Mouse (Mus musculus): Measurements from ENCODE around the gene Rem1.

Gene Rem1

DNA sequence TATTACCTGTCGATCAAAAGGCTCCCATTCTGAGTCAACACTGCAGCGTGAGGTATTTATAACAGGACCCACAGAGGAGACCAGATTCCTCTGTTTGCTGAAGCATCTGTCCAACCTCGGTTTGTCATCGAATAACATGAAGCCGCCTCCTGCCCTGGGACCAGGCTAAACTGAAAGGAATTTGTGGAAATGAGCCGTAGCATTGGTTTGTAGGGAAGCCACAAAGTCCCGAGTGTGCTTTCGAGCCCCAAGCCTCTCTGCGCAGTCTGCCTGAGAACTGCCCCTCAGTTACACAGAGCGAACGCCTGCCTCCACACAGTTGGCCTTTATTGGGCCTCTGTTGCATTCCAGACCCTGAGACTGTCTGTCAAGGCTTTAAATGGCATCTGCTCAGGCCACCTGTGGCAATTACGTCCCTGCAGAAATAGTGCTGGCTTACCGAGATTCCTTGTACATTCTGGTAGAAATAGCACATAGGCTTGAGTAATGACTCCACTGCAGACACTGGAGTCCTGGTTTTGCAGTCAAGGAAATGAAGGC lies 48.6 kb downstream of the Rem1 start:
- DNase-seq (ENCODE audit: low spot score in 2 of 2): no peak

DNA sequence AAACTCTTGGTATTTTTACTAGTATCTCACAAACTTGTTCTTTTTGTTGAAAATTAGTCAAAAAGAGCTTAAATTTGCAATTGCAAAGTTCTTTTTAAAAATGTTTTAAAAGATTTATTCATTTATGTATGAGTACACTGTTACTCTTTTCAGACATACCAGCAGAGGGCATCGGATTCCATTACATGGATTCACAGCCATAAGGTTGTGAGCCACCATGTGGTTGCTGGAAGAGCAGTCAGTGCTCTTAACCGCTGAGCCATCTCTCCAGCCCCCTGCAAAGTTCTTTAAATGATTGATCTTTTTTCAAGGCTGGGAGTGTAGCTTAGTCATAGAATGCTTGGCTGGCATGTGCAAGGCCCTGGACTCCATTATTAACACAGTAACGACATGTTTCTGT lies 51.6 kb downstream of the Rem1 start:
- no peak for DNase-seq (ENCODE audit: low spot score in 2 of 2)

DNA sequence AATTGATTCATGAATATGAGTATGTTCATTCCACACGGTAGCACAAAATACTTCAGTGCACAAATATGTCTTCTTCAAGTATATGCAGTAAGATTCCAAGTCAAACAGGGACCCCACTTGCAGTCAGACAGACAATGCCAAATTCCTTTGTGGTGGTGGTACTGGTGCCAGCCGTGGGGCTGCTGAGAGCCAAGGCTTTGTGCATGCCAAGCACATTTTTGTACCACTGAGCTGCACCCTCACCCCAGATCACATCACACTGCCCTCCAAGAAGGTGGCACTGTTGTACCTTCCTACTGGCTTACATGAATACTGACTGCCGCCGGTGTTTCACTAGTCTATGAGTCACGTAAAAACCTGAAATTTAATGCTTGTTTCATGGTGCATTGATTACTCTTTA lies 52.2 kb downstream of the Rem1 start:
- DNase-seq (ENCODE audit: low spot score in 2 of 2): no peak

DNA sequence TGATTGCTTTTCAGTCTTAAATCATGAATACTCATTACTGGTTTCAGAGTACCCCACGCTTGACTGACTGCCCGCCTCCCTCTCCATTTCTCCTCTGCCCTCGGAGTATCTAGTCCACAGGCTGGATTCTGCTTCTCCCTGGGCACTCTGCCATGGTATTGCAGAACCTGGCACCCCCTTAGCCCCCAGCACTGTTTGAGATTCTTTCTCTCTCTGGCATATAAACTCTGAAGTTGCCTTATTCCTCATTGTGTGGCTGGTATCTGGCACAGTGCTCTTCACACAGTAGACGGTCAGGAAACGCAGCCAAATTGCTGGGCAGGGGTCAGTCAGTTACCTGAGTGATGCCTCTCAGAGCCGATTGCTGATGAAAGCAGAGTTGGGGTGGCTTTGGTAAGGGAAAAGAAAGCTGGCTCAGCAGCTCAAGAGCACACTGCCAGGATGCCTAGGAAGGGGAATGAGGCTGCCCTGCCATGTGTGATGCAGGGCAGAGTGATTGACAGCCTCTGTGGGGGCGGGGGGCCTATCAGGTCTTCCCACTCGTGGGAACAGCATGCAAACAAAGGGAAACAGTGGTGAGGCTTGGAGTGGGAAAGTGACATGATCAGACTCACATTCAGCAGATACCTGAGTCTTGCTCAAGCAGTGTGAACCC lies 53.1 kb downstream of the Rem1 start:
- DNase-seq (ENCODE audit: low spot score in 2 of 2): no peak

DNA sequence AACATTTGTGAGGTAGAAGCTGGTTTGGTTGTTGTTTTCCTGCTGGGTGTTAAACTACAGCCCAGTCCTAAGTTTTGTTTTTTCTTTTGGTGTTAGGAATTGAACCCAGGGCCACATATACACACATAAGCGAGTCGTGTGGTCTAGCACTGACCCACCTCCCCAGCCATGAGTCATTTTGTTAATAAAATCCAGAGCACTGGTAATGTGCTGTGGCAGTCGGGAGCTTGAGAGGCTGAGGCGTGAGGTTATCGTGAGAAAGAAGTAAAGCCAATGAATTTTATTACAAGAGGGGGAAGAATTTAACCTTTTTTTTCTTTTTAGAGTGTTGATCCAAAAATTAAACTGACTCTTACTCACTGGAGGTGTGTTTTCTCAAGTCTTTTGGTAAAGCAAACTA lies 56.3 kb downstream of the Rem1 start:
- no peak for DNase-seq (ENCODE audit: low spot score in 2 of 2)
